In the genomic region with DNA sequence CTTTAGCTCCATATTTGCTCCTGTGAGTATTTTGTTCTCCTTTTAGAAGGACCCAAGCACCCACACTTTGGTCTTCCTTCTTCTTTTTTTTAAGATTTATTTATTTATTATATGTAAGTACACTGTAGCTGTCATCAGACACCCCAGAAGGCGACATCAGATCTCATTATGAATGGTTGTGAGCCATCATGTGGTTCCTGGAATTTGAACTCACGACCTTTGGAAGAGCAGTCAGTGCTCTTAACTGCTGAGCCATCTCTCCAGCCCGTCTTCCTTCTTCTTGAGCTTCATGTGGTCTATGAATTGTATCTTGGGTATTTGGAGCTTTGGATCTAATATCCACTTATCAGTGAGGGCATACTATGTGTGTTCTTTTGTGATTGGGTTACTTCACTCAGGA, we compare ENCODE assay signal across 8 mouse cellular contexts. TPM values are rescaled to one million over a fixed set of nuclear protein-coding genes. Genes with fewer than 3 reads are reported as not detected.
DNase-seq lines count a peak whose midpoint lies in the region; ATAC-seq and TF ChIP-seq lines count a peak whose summit lies in the region.
"Not testable (repeated sequence)": the region's sequence is repeated elsewhere in the genome, so short reads cannot be mapped to it uniquely, and the experiment has no call there.
"Had no signal": no experiment of that assay in that cellular context is flagged by ENCODE, and none has a peak within 500 bp of the region (broad histone marks: within the 10 kb centered on the region; RNA-seq: fewer than 3 reads in every experiment).

No protein-coding gene starts in this region.

- H3K4me1 ChIP-seq in heart, embryonic 11.5 days (ENCODE audit: control insufficient read depth, insufficient read depth, low read length), result peaks cover 27% of the 10 kb centered on the region
- H3K4me1 ChIP-seq in heart, embryonic 14.5 days (ENCODE audit: control insufficient read depth in 2 of 2, insufficient read depth in 2 of 2, low read length in 2 of 2), result peaks cover 35 to 40% of the 10 kb centered on the region in 2 experiments
- H3K4me1 ChIP-seq in heart, postnatal 0 days (ENCODE audit: control insufficient read depth, insufficient read depth), result peaks cover 35% of the 10 kb centered on the region
- H3K4me1 ChIP-seq in lung, embryonic 16.5 days (replicated peaks; ENCODE audit: control insufficient read depth, insufficient read depth, low read length), result peaks cover 42% of the 10 kb centered on the region
- H3K4me1 ChIP-seq in stomach, embryonic 16.5 days (ENCODE audit: control insufficient read depth, insufficient read depth, low read length), result peaks cover 14% of the 10 kb centered on the region; the same call in 1 of the 2 replicates

- not testable (repeated sequence) for ATAC-seq in heart, embryonic 11.5 days (replicated peaks; ENCODE audit: insufficient number of reproducible peaks, low FRiP score, low TSS enrichment); heart, embryonic 14.5 days (ENCODE audit: insufficient number of reproducible peaks, insufficient read depth, low FRiP score, low read depth); heart, postnatal 0 days (ENCODE audit: insufficient read depth, low read depth); lung, embryonic 16.5 days (ENCODE audit: low read depth); stomach, embryonic 16.5 days (ENCODE audit: insufficient read depth, low FRiP score)

- not testable (repeated sequence) for H3K36me3 ChIP-seq in heart, embryonic 11.5 days (ENCODE audit: control insufficient read depth, insufficient read depth, low read length); heart, embryonic 14.5 days (ENCODE audit: control insufficient read depth, insufficient read depth, low read length); heart, postnatal 0 days (replicated peaks; ENCODE audit: control insufficient read depth, insufficient read depth, low read length); lung, embryonic 16.5 days (ENCODE audit: control insufficient read depth, insufficient read depth, low read length); stomach, embryonic 16.5 days (ENCODE audit: control insufficient read depth, insufficient read depth, low read length)

- TF ChIP-seq EP300 in heart, postnatal 0 days (IDR thresholded peaks at IDR 0.05; ENCODE audit: low read depth), result not testable (repeated sequence)

- not testable (repeated sequence) for H3K4me3 ChIP-seq in heart, embryonic 11.5 days (ENCODE audit: low read depth, low read length); heart, embryonic 14.5 days (ENCODE audit: control insufficient read depth in 1 of 2, insufficient read depth in 1 of 2, low read depth in 1 of 2, low read length in 2 of 2); heart, postnatal 0 days (ENCODE audit: low read depth, low read length); lung, embryonic 16.5 days (ENCODE audit: low read length); stomach, embryonic 16.5 days (replicated peaks; ENCODE audit: low read length)

- H3K27ac ChIP-seq in heart, embryonic 11.5 days (ENCODE audit: low read depth, low read length), result peak overlapping the region; percentile 89; the same call in 1 of the 2 replicates
- peak overlapping the region; percentile 93 to 97 for H3K27ac ChIP-seq in heart, embryonic 14.5 days (replicated peaks in 1 of 2; ENCODE audit: control insufficient read depth in 1 of 2, insufficient read depth in 1 of 2, low read depth in 2 of 2, low read length in 2 of 2)
- H3K27ac ChIP-seq in heart, postnatal 0 days (ENCODE audit: low read depth), result peak overlapping the region; percentile 96
- H3K27ac ChIP-seq in lung, embryonic 16.5 days (ENCODE audit: low read length), result peak overlapping the region; percentile 97
- H3K27ac ChIP-seq in stomach, embryonic 16.5 days (ENCODE audit: low read length), result peak overlapping the region; percentile 93; the same call in 1 of the 2 replicates

- H3K4me2 ChIP-seq in heart, embryonic 11.5 days; heart, embryonic 14.5 days (ENCODE audit: low read length); heart, postnatal 0 days (ENCODE audit: low read depth, low read length); lung, embryonic 16.5 days (ENCODE audit: low read depth, low read length); stomach, embryonic 16.5 days (ENCODE audit: low read depth, low read length): not testable (repeated sequence)

- not testable (repeated sequence) for H3K9me3 ChIP-seq in heart, embryonic 11.5 days (replicated peaks; ENCODE audit: control insufficient read depth, low read length); heart, embryonic 14.5 days (ENCODE audit: control insufficient read depth, low read length); heart, postnatal 0 days (replicated peaks; ENCODE audit: control insufficient read depth, low read length); lung, embryonic 16.5 days (ENCODE audit: control insufficient read depth, low read length); stomach, embryonic 16.5 days (replicated peaks; ENCODE audit: control insufficient read depth, low read length)

- H3K27me3 ChIP-seq in heart, embryonic 11.5 days (ENCODE audit: control insufficient read depth, insufficient read depth, low read length); heart, embryonic 14.5 days (ENCODE audit: control insufficient read depth, insufficient read depth, low read length); heart, postnatal 0 days (ENCODE audit: control insufficient read depth, insufficient read depth, low read length); lung, embryonic 16.5 days (ENCODE audit: control insufficient read depth, insufficient read depth, low read depth, low read length); stomach, embryonic 16.5 days (ENCODE audit: control insufficient read depth, insufficient read depth, low read length): not testable (repeated sequence)

- WGBS in heart, embryonic 11.5 days (ENCODE audit: insufficient replicate concordance), result 60% methylated on average over 3 of the region's 3 CpGs
- 71% methylated on average over 3 of the region's 3 CpGs for WGBS in heart, embryonic 14.5 days
- 71% methylated on average over 3 of the region's 3 CpGs for WGBS in heart, postnatal 0 days
- 69% methylated on average over 3 of the region's 3 CpGs for WGBS in lung, embryonic 16.5 days
- 75% methylated on average over 3 of the region's 3 CpGs for WGBS in stomach, embryonic 16.5 days

- TF ChIP-seq CTCF in heart, postnatal 0 days (IDR thresholded peaks at IDR 0.05; ENCODE audit: low read depth), result not testable (repeated sequence)

- not testable (repeated sequence) for DNase-seq in heart, postnatal 0 days (ENCODE audit: low spot score)
- DNase-seq in kidney, adult 9 months, result peak; percentile 57

- H3K9ac ChIP-seq in heart, embryonic 11.5 days (ENCODE audit: low read depth, low read length); heart, embryonic 14.5 days (ENCODE audit: low read length); heart, postnatal 0 days (replicated peaks; ENCODE audit: low read depth, low read length); lung, embryonic 16.5 days (ENCODE audit: low read length); stomach, embryonic 16.5 days (ENCODE audit: low read length): not testable (repeated sequence)

RNA-seq across cellular contexts. Expression of a gene that starts 22.1 kb away (rescaled TPM):
- 5.3 and 5.8 TPM in 2 replicates for polyA plus RNA-seq in heart, embryonic 11.5 days (2014; fragmentation: Nextera tagmentation; extraction: Ambion mirVana)
- 12.7 and 12.8 TPM in 2 replicates for polyA plus RNA-seq in heart, embryonic 14.5 days (2014; fragmentation: Nextera tagmentation; extraction: Ambion mirVana)
- total RNA-seq in heart, postnatal 0 days (2014; rRNA removed; ENCODE audit: low replicate concordance), result 42.0 and 47.1 TPM in 2 replicates
- 10.1 and 10.5 TPM in 2 replicates for polyA plus RNA-seq in heart, postnatal 0 days (2015; fragmentation: Nextera tagmentation; extraction: Ambion mirVana)
- polyA plus RNA-seq in lung, embryonic 16.5 days (2015; fragmentation: Nextera tagmentation; extraction: Ambion mirVana), result 2.4 and 2.5 TPM in 2 replicates
- 1.6 and 1.9 TPM in 2 replicates for polyA plus RNA-seq in stomach, embryonic 16.5 days (2015; fragmentation: Nextera tagmentation; extraction: Ambion mirVana)
- polyA plus RNA-seq: CD4-positive, CD25-positive, alpha-beta regulatory T cell, adult 4 months; erythroblast, embryonic 14.5 days had no signal

RNA-seq across cellular contexts. Expression of a gene that starts 27.8 kb away (rescaled TPM):
- 44.0 and 47.1 TPM in 2 replicates for polyA plus RNA-seq in heart, embryonic 11.5 days (2014; fragmentation: Nextera tagmentation; extraction: Ambion mirVana)
- 36.9 and 43.1 TPM in 2 replicates for polyA plus RNA-seq in heart, embryonic 14.5 days (2014; fragmentation: Nextera tagmentation; extraction: Ambion mirVana)
- total RNA-seq in heart, postnatal 0 days (2014; rRNA removed; ENCODE audit: low replicate concordance), result 9.1 and 12.3 TPM in 2 replicates
- 35.9 and 37.6 TPM in 2 replicates for polyA plus RNA-seq in heart, postnatal 0 days (2015; fragmentation: Nextera tagmentation; extraction: Ambion mirVana)
- 44.9 and 46.9 TPM in 2 replicates for polyA plus RNA-seq in lung, embryonic 16.5 days (2015; fragmentation: Nextera tagmentation; extraction: Ambion mirVana)
- 31.7 and 41.2 TPM in 2 replicates for polyA plus RNA-seq in stomach, embryonic 16.5 days (2015; fragmentation: Nextera tagmentation; extraction: Ambion mirVana)

RNA-seq across cellular contexts. Expression of a gene that starts 43.0 kb away (rescaled TPM):
- 45.9 and 46.4 TPM in 2 replicates for polyA plus RNA-seq in heart, embryonic 11.5 days (2014; fragmentation: Nextera tagmentation; extraction: Ambion mirVana)
- polyA plus RNA-seq in heart, embryonic 14.5 days (2014; fragmentation: Nextera tagmentation; extraction: Ambion mirVana), result 40.2 and 44.0 TPM in 2 replicates
- 16.1 and 48.3 TPM in 2 replicates for total RNA-seq in heart, postnatal 0 days (2014; rRNA removed; ENCODE audit: low replicate concordance)
- polyA plus RNA-seq in heart, postnatal 0 days (2015; fragmentation: Nextera tagmentation; extraction: Ambion mirVana), result 32.7 and 35.1 TPM in 2 replicates
- polyA plus RNA-seq in lung, embryonic 16.5 days (2015; fragmentation: Nextera tagmentation; extraction: Ambion mirVana), result 51.3 and 52.0 TPM in 2 replicates
- polyA plus RNA-seq in stomach, embryonic 16.5 days (2015; fragmentation: Nextera tagmentation; extraction: Ambion mirVana), result 50.3 and 52.1 TPM in 2 replicates
